Mouse (Mus musculus) midbrain, embryonic 10.5 days (tissue): ENCODE measurements around the gene Gnat2. TPM values are rescaled to one million over a fixed set of nuclear protein-coding genes. Genes with fewer than 3 reads are reported as not detected.
A peak's percentile ranks its signal among the peaks of the same experiment; 100 is the strongest.

Experiments
- DNase-seq: peaks from one replicate; pipeline ENCODE4 v3.0.0-alpha.2; 2017; ENCODE audit warnings: low spot score
- H3K27ac ChIP-seq: fragments of 300-500 bp; sonication (generic); replicated peaks from 2 replicates; pipeline ENCODE4 v1.5.1; 2016; ENCODE audit warnings: mild to moderate bottlenecking
- H3K27me3 ChIP-seq: fragments of 300-500 bp; sonication (generic); 2 replicates; pipeline ENCODE4 v1.6.1; 2016; ENCODE audit warnings: low read depth, mild to moderate bottlenecking; ENCODE audit not compliant: poor library complexity, severe bottlenecking
- H3K36me3 ChIP-seq: fragments of 300-500 bp; sonication (generic); 2 replicates; pipeline ENCODE4 v1.6.1; 2016; ENCODE audit warnings: mild to moderate bottlenecking, moderate library complexity
- H3K4me1 ChIP-seq: fragments of 300-500 bp; sonication (generic); 2 replicates; pipeline ENCODE4 v1.6.1; 2016
- H3K4me3 ChIP-seq: fragments of 300-500 bp; sonication (generic); 2 replicates; pipeline ENCODE4 v1.5.1; 2016; ENCODE audit warnings: mild to moderate bottlenecking, moderate library complexity
- H3K9me3 ChIP-seq: fragments of 300-500 bp; sonication (generic); replicated peaks from 2 replicates; pipeline ENCODE4 v1.6.1; 2016; ENCODE audit warnings: mild to moderate bottlenecking
- WGBS: fragments of 180-500 bp; shearing (Covaris S2); methylation state at CpG from one replicate; pipeline ENCODE4 v1.1.7; 2016; 5-methylcytosine and 5-hydroxymethylcytosine counted together
- polyA plus RNA-seq: library from polyadenylated mRNA; unstranded; fragments of >200 nt; fragmentation: Nextera tagmentation; extraction: Ambion mirVana; gene quantifications from 2 replicates; pipeline ENCODE4 v1.2.1, GENCODE M21; 2016

Gnat2 gene
- 0.72 and 1.5 TPM in 2 replicates for polyA plus RNA-seq

- Histone ChIP-seq H3K9me3 (no peaks in the 10 kb centered on the region), H3K27me3 (peaks cover 22% of the 10 kb centered on the region; the same call in 1 of the 2 replicates), H3K4me3 (no peak within 1 kb of the TSS), H3K4me1 (peaks cover 28% of the 10 kb centered on the region), H3K27ac (no peak within 1 kb of the TSS), H3K36me3 (no peaks in the 10 kb centered on the region)
- DNase-seq: no peak
- WGBS: 64% methylated on average over 15 of the region's 15 CpGs
These were observed at the start of gene Gnat2 for GRCm38 (mm10) chr3:108092536-108093115. Gnat2 (plus strand) TSS chr3:108092789.

- H3K4me3 ChIP-seq: peak within 1 kb of the TSS; percentile 67
- 10% methylated on average over 29 of the region's 29 CpGs for WGBS
- H3K9me3 ChIP-seq: no peaks in the 10 kb centered on the region
- no peaks in the 10 kb centered on the region for H3K36me3 ChIP-seq
- H3K27ac ChIP-seq: peak within 1 kb of the TSS; percentile 80
- peaks cover 17% of the 10 kb centered on the region for H3K4me1 ChIP-seq
- peak; percentile 79 for DNase-seq
- no peaks in the 10 kb centered on the region for H3K27me3 ChIP-seq
These were observed 48.0 kb upstream of the Gnat2 start, which contains the start of gene Gstm4 for GRCm38 (mm10) chr3:108044394-108045140. Gstm4 (minus strand) TSS chr3:108044894.

GRCm38 (mm10) chr3:108046944-108047655, 45.5 kb upstream of the Gnat2 start:
- no peaks in the 10 kb centered on the region for H3K9me3 ChIP-seq
- H3K4me1 ChIP-seq: peaks cover 17% of the 10 kb centered on the region
- H3K27ac ChIP-seq: no peak overlapping the region
- H3K4me3 ChIP-seq: no peak overlapping the region
- H3K36me3 ChIP-seq: no peaks in the 10 kb centered on the region
- 91% methylated on average over 2 of the region's 2 CpGs for WGBS
- no peak for DNase-seq
- H3K27me3 ChIP-seq: no peaks in the 10 kb centered on the region

- no peak overlapping the region for H3K27ac ChIP-seq
- H3K9me3 ChIP-seq: no peaks in the 10 kb centered on the region
- H3K4me1 ChIP-seq: peaks cover 17% of the 10 kb centered on the region
- DNase-seq: no peak
- H3K36me3 ChIP-seq: no peaks in the 10 kb centered on the region
- no peaks in the 10 kb centered on the region for H3K27me3 ChIP-seq
- no peak overlapping the region for H3K4me3 ChIP-seq
- 93% methylated on average over 3 of the region's 3 CpGs for WGBS
These were observed 44.3 kb upstream of the Gnat2 start for GRCm38 (mm10) chr3:108048306-108048705.

GRCm38 (mm10) chr3:108050493-108050892, 42.1 kb upstream of the Gnat2 start:
- no peaks in the 10 kb centered on the region for H3K4me1 ChIP-seq
- no peak overlapping the region for H3K4me3 ChIP-seq
- no peaks in the 10 kb centered on the region for H3K27me3 ChIP-seq
- WGBS: 95% methylated on average over 5 of the region's 5 CpGs
- H3K9me3 ChIP-seq: no peaks in the 10 kb centered on the region
- no peak overlapping the region for H3K27ac ChIP-seq
- H3K36me3 ChIP-seq: no peaks in the 10 kb centered on the region
- DNase-seq: no peak

- DNase-seq: peak; percentile 45
- Histone ChIP-seq H3K27ac (no peak overlapping the region), H3K36me3 (no peaks in the 10 kb centered on the region), H3K4me3 (no peak overlapping the region), H3K4me1 (0 out of 2 replicates have a peak, but pooled peaks cover 3% of the 10 kb centered on the region), H3K9me3 (no peaks in the 10 kb centered on the region), H3K27me3 (no peaks in the 10 kb centered on the region)
- 31% methylated on average over 7 of the region's 7 CpGs for WGBS
These were observed 31.2 kb upstream of the Gnat2 start for GRCm38 (mm10) chr3:108061420-108061819.

GRCm38 (mm10) chr3:108062648-108063047, 29.9 kb upstream of the Gnat2 start:
- H3K9me3 ChIP-seq: no peaks in the 10 kb centered on the region
- H3K36me3 ChIP-seq: no peaks in the 10 kb centered on the region
- 0 out of 2 replicates have a peak, but pooled peaks cover 3% of the 10 kb centered on the region for H3K4me1 ChIP-seq
- WGBS: 85% methylated on average over 8 of the region's 8 CpGs
- no peak overlapping the region for H3K27ac ChIP-seq
- no peak for DNase-seq
- no peak overlapping the region for H3K4me3 ChIP-seq
- no peaks in the 10 kb centered on the region for H3K27me3 ChIP-seq

- H3K9me3 ChIP-seq: no peaks in the 10 kb centered on the region
- no peaks in the 10 kb centered on the region for H3K36me3 ChIP-seq
- H3K27ac ChIP-seq: 0 out of 2 replicates have a peak overlapping the region, but pooled peaks have one; percentile 1
- H3K4me1 ChIP-seq: 0 out of 2 replicates have a peak, but pooled peaks cover 3% of the 10 kb centered on the region
- no peaks in the 10 kb centered on the region for H3K27me3 ChIP-seq
- no peak for DNase-seq
- H3K4me3 ChIP-seq: no peak overlapping the region
- WGBS: 80% methylated on average over 4 of the region's 4 CpGs
These were observed 27.9 kb upstream of the Gnat2 start for GRCm38 (mm10) chr3:108064672-108065071.

- H3K9me3 ChIP-seq: no peaks in the 10 kb centered on the region
- H3K27ac ChIP-seq: no peak overlapping the region
- H3K4me1 ChIP-seq: 0 out of 2 replicates have a peak, but pooled peaks cover 3% of the 10 kb centered on the region
- H3K4me3 ChIP-seq: no peak overlapping the region
- no peaks in the 10 kb centered on the region for H3K36me3 ChIP-seq
- DNase-seq: no peak
- WGBS: 87% methylated on average over 9 of the region's 9 CpGs
- no peaks in the 10 kb centered on the region for H3K27me3 ChIP-seq
These were observed 27.0 kb upstream of the Gnat2 start for GRCm38 (mm10) chr3:108065551-108065950.

GRCm38 (mm10) chr3:108067370-108067934, 25.1 kb upstream of the Gnat2 start:
- H3K27me3 ChIP-seq: no peaks in the 10 kb centered on the region
- DNase-seq: no peak
- H3K9me3 ChIP-seq: no peaks in the 10 kb centered on the region
- no peak overlapping the region for H3K27ac ChIP-seq
- H3K36me3 ChIP-seq: no peaks in the 10 kb centered on the region
- H3K4me3 ChIP-seq: no peak overlapping the region
- no peaks in the 10 kb centered on the region for H3K4me1 ChIP-seq
- WGBS: 81% methylated on average over 6 of the region's 6 CpGs

GRCm38 (mm10) chr3:108068826-108069225, 23.8 kb upstream of the Gnat2 start:
- Histone ChIP-seq H3K4me3 (no peak overlapping the region), H3K9me3 (no peaks in the 10 kb centered on the region), H3K4me1 (peaks cover 5% of the 10 kb centered on the region; the same call in 1 of the 2 replicates), H3K27ac (no peak overlapping the region), H3K27me3 (no peaks in the 10 kb centered on the region), H3K36me3 (peaks cover 13% of the 10 kb centered on the region)
- 43% methylated on average over 1 of the region's 1 CpGs for WGBS
- no peak for DNase-seq

GRCm38 (mm10) chr3:108069231-108069870, 23.2 kb upstream of the Gnat2 start:
- Histone ChIP-seq H3K4me3 (no peak overlapping the region), H3K27me3 (no peaks in the 10 kb centered on the region), H3K4me1 (peaks cover 5% of the 10 kb centered on the region; the same call in 1 of the 2 replicates), H3K27ac (no peak overlapping the region), H3K9me3 (no peaks in the 10 kb centered on the region), H3K36me3 (peaks cover 18% of the 10 kb centered on the region)
- DNase-seq: no peak
- WGBS: 81% methylated on average over 13 of the region's 13 CpGs
